Mouse (Mus musculus): ENCODE data around the gene Stxbp3.
A peak's percentile ranks its signal among the peaks of the same experiment; 100 is the strongest.
"Not testable (repeated sequence)": the region's sequence is repeated elsewhere in the genome, so short reads cannot be mapped to it uniquely, and the experiment has no call there.

Gene Stxbp3

GRCm38 (mm10) chr3:108840000-108840715 lies at the start of gene Stxbp3:
Stxbp3 (minus strand) TSS chr3:108840526.
- DNase-seq: peak; percentile 100

GRCm38 (mm10) chr3:108889908-108890307 lies 49.6 kb upstream of the Stxbp3 start, which contains the start of gene Fndc7:
Fndc7 (minus strand) TSS chr3:108890008.
- DNase-seq: no peak

- no peak for DNase-seq
Measured at GRCm38 (mm10) chr3:108887618-108887975, 47.3 kb upstream of the Stxbp3 start.

GRCm38 (mm10) chr3:108886934-108887617 lies 46.8 kb upstream of the Stxbp3 start:
- no peak for DNase-seq

GRCm38 (mm10) chr3:108885686-108886530 lies 45.6 kb upstream of the Stxbp3 start:
- DNase-seq: peak; percentile 34

GRCm38 (mm10) chr3:108884706-108885289 lies 44.5 kb upstream of the Stxbp3 start:
- no peak for DNase-seq

- no peak for DNase-seq
Measured at GRCm38 (mm10) chr3:108883067-108883466, 42.7 kb upstream of the Stxbp3 start.

GRCm38 (mm10) chr3:108881873-108882272 lies 41.5 kb upstream of the Stxbp3 start:
- not testable (repeated sequence) for DNase-seq

- peak; percentile 25 for DNase-seq
Measured at GRCm38 (mm10) chr3:108880544-108881507, 40.5 kb upstream of the Stxbp3 start.

GRCm38 (mm10) chr3:108879836-108880435 lies 39.6 kb upstream of the Stxbp3 start:
- no peak for DNase-seq

- DNase-seq: peak; percentile 30
Measured at GRCm38 (mm10) chr3:108879129-108879528, 38.8 kb upstream of the Stxbp3 start.

- DNase-seq: no peak
Measured at GRCm38 (mm10) chr3:108870631-108871030, 30.3 kb upstream of the Stxbp3 start.

- DNase-seq: no peak
Measured at GRCm38 (mm10) chr3:108867449-108867848, 27.1 kb upstream of the Stxbp3 start.

- no peak for DNase-seq
Measured at GRCm38 (mm10) chr3:108865676-108866075, 25.4 kb upstream of the Stxbp3 start.

GRCm38 (mm10) chr3:108865129-108865528 lies 24.8 kb upstream of the Stxbp3 start:
- no peak for DNase-seq

GRCm38 (mm10) chr3:108863091-108863490 lies 22.8 kb upstream of the Stxbp3 start:
- DNase-seq: no peak

- DNase-seq: not testable (repeated sequence)
Measured at GRCm38 (mm10) chr3:108862282-108862681, 22.0 kb upstream of the Stxbp3 start.

GRCm38 (mm10) chr3:108860786-108861185 lies 20.5 kb upstream of the Stxbp3 start:
- DNase-seq: no peak

GRCm38 (mm10) chr3:108858231-108858770 lies 18.0 kb upstream of the Stxbp3 start:
- DNase-seq: peak; percentile 70

GRCm38 (mm10) chr3:108857714-108858113 lies 17.4 kb upstream of the Stxbp3 start:
- no peak for DNase-seq

GRCm38 (mm10) chr3:108857124-108857470 lies 16.8 kb upstream of the Stxbp3 start:
- no peak for DNase-seq
